Mouse (Mus musculus): ENCODE data around the gene Bag5. TPM values are rescaled to one million over a fixed set of nuclear protein-coding genes. Genes with fewer than 3 reads are reported as not detected.

Gene Bag5
- total and polyA plus RNA-seq, 3 experiments = 9.8 to 22.8 (median 18.8) TPM

GRCm38 (mm10) chr12:111660628-111661027 lies 52.4 kb downstream of the Bag5 start:
- Histone ChIP-seq H3K36me3 (ENCODE audit: control insufficient read depth, insufficient read depth, low read length) (no peaks in the 10 kb centered on the region), H3K4me3 (no peak overlapping the region), H3K27me3 (ENCODE audit: control insufficient read depth, insufficient read depth, low read length) (no peaks in the 10 kb centered on the region), H3K9ac (ENCODE audit: low read depth, low read length) (no peak overlapping the region), H3K4me1 (ENCODE audit: control insufficient read depth, insufficient read depth, low read length) (peaks cover 1% of the 10 kb centered on the region; the same call in 1 of the 2 replicates), H3K27ac (no peak overlapping the region), H3K79me2 (replicated peaks; ENCODE audit: control insufficient read depth, insufficient read depth, low read length) (no peaks in the 10 kb centered on the region)
- 97% methylated on average over 1 of the region's 1 CpGs for WGBS
- no peak for DNase-seq
- TF ChIP-seq EP300 (IDR thresholded peaks at IDR 0.05; ENCODE audit: insufficient read depth, low read depth, low read length) = no peak
- intact Hi-C loops (cut with DNase I) = no loop called here

Other genes starting within 250 kb of the Bag5 start
- under 1 TPM; 0.36 to 0.39 TPM for gene Gm266, start 227.4 kb downstream of the Bag5 start, total RNA-seq (2021)
- gene Gm266, start 227.4 kb downstream of the Bag5 start, polyA plus RNA-seq (2012; rRNA removed) = 0.23 and 0.88 TPM in 2 replicates
- 100 to 1,000 TPM; 160 to 170 TPM for gene Eif5, start 175.2 kb downstream of the Bag5 start, total RNA-seq (2021)
- gene Eif5, start 175.2 kb downstream of the Bag5 start, polyA plus RNA-seq (2012; rRNA removed) = 39.4 and 85.3 TPM in 2 replicates
- 10 to 100 TPM; 50.6 to 52.5 TPM for gene Mark3, start 138.7 kb downstream of the Bag5 start, total RNA-seq (2021)
- gene Mark3, start 138.7 kb downstream of the Bag5 start, polyA plus RNA-seq (2012; rRNA removed) = 18.1 and 28.2 TPM in 2 replicates
- gene Ckb, start 40.9 kb downstream of the Bag5 start, total RNA-seq (2021) = 10 to 100 TPM; 65.3 to 81.4 TPM
- 115 and 120 TPM in 2 replicates for gene Ckb, start 40.9 kb downstream of the Bag5 start, polyA plus RNA-seq (2012; rRNA removed)
- 1 to 10 TPM; 4.5 to 5.4 TPM for gene Trmt61a, start 35.2 kb downstream of the Bag5 start, total RNA-seq (2021)
- 7.6 and 11.8 TPM in 2 replicates for gene Trmt61a, start 35.2 kb downstream of the Bag5 start, polyA plus RNA-seq (2012; rRNA removed)
- 10 to 100 TPM; 32.0 to 36.3 TPM for gene Apopt1, start within 50 bp of the Bag5 start, total RNA-seq (2021)
- 31.4 and 31.7 TPM in 2 replicates for gene Apopt1, start within 50 bp of the Bag5 start, polyA plus RNA-seq (2012; rRNA removed)
- 10 to 100 TPM; 83.8 to 83.9 TPM for gene Klc1, start 45.6 kb upstream of the Bag5 start, total RNA-seq (2021)
- 80.8 and 105 TPM in 2 replicates for gene Klc1, start 45.6 kb upstream of the Bag5 start, polyA plus RNA-seq (2012; rRNA removed)
- gene Xrcc3, start 100.6 kb upstream of the Bag5 start, total RNA-seq (2021) = 1 to 10 TPM; 1.4 to 1.8 TPM
- gene Xrcc3, start 100.6 kb upstream of the Bag5 start, polyA plus RNA-seq (2012; rRNA removed) = 2.1 and 2.8 TPM in 2 replicates
- 10 to 100 TPM; 65.1 to 74.8 TPM for gene Zfyve21, start 100.9 kb upstream of the Bag5 start, total RNA-seq (2021)
- 71.9 and 89.6 TPM in 2 replicates for gene Zfyve21, start 100.9 kb upstream of the Bag5 start, polyA plus RNA-seq (2012; rRNA removed)
- 10 to 100 TPM; 18.0 to 18.1 TPM for gene Ppp1r13b, start 194.9 kb upstream of the Bag5 start, total RNA-seq (2021)
- gene Ppp1r13b, start 194.9 kb upstream of the Bag5 start, polyA plus RNA-seq (2012; rRNA removed) = 11.8 and 16.6 TPM in 2 replicates